8 mouse cellular contexts compared by ENCODE assay signal in the genomic region with DNA sequence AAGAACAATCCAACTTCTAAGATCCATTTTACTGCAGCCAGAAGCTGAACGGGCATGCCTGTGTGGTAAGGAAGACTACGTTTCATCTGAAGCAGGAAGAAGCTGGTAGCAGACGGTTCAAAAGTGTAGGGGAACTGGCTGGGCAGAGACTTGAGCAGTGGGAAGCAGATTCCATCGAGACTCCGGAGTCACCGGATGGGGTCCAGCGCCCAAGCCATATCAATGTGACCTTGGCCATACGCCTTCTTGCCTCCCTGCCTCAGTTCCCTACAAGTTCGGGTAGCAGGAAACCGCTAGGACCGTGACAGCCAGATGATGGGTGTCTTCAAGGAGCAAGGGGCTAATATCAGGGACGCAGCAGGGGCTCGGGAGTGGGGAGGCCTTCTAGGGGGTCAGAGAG. TPM values are rescaled to one million over a fixed set of nuclear protein-coding genes. Genes with fewer than 3 reads are reported as not detected.
DNase-seq lines count a peak whose midpoint lies in the region; ATAC-seq lines count a peak whose summit lies in the region.

No protein-coding gene starts in this region.

- intact Hi-C loops in gastrocnemius, postnatal 14 days (cut with DNase I; ENCODE audit: low total_unique reads) = no loop called here

- peak overlapping the region; percentile 90 for H3K27ac ChIP-seq in hindbrain, embryonic 13.5 days
- H3K27ac ChIP-seq in midbrain, embryonic 13.5 days = peak overlapping the region; percentile 86

- peak overlapping the region; percentile 91 for H3K4me2 ChIP-seq in hindbrain, embryonic 13.5 days
- peak overlapping the region; percentile 79 for H3K4me2 ChIP-seq in midbrain, embryonic 13.5 days (replicated peaks)

- DNase-seq in CD4-positive, CD25-positive, alpha-beta regulatory T cell, adult 2 months (ENCODE audit: low read depth, low spot score) = peak; percentile 35
- peak; percentile 9 for DNase-seq in right cerebral cortex, postnatal 4 days
- no peak for DNase-seq in right cerebral cortex, postnatal 10 days (ENCODE audit: low spot score in 2 of 2)
- DNase-seq in gastrocnemius, postnatal 14 days = no peak

- peak overlapping the region; percentile 88 for H3K9ac ChIP-seq in hindbrain, embryonic 13.5 days
- H3K9ac ChIP-seq in midbrain, embryonic 13.5 days (replicated peaks) = peak overlapping the region; percentile 73

- peaks cover 7% of the 10 kb centered on the region; the same call in 1 of the 2 replicates for H3K27me3 ChIP-seq in hindbrain, embryonic 13.5 days
- H3K27me3 ChIP-seq in midbrain, embryonic 13.5 days = 0 out of 2 replicates have a peak, but pooled peaks cover 10% of the 10 kb centered on the region

- H3K9me3 ChIP-seq in hindbrain, embryonic 13.5 days = no peaks in the 10 kb centered on the region
- no peaks in the 10 kb centered on the region for H3K9me3 ChIP-seq in midbrain, embryonic 13.5 days

- H3K36me3 ChIP-seq in hindbrain, embryonic 13.5 days = peaks cover 4% of the 10 kb centered on the region; the same call in 1 of the 2 replicates
- H3K36me3 ChIP-seq in midbrain, embryonic 13.5 days = no peaks in the 10 kb centered on the region

- H3K4me3 ChIP-seq in hindbrain, embryonic 13.5 days = peak overlapping the region; percentile 71
- peak overlapping the region; percentile 56 for H3K4me3 ChIP-seq in midbrain, embryonic 13.5 days (replicated peaks)

- WGBS in hindbrain, embryonic 13.5 days = 5% methylated on average over 13 of the region's 13 CpGs
- WGBS in midbrain, embryonic 13.5 days = 4% methylated on average over 13 of the region's 13 CpGs

- no peak for ATAC-seq in CD4-positive, CD25-positive, alpha-beta regulatory T cell, adult 4 months
- ATAC-seq in hindbrain, embryonic 13.5 days (ENCODE audit: low FRiP score) = no peak; the same call in none of the 2 replicates
- ATAC-seq in midbrain, embryonic 13.5 days = 0 out of 2 replicates have a peak, but pooled peaks have one; percentile 1
- no peak for ATAC-seq in megakaryocyte progenitor cell, adult 5-6 weeks (replicated peaks; ENCODE audit: poor library complexity)

- H3K4me1 ChIP-seq in hindbrain, embryonic 13.5 days (replicated peaks) = peaks cover 34% of the 10 kb centered on the region
- H3K4me1 ChIP-seq in midbrain, embryonic 13.5 days (replicated peaks) = peaks cover 32% of the 10 kb centered on the region

RNA-seq across cellular contexts. Expression of gene Naa40, which starts 0.7 kb away (rescaled TPM):
- 10 to 100 TPM; 21.9 to 26.8 TPM for polyA plus RNA-seq in CD4-positive, CD25-positive, alpha-beta regulatory T cell, adult 4 months (2017; shearing (Covaris generic))
- 65.3 and 66.6 TPM in 2 replicates for polyA plus RNA-seq in hindbrain, embryonic 13.5 days (2015; fragmentation: Nextera tagmentation; extraction: Ambion mirVana)
- 73.7 and 74.6 TPM in 2 replicates for polyA plus RNA-seq in midbrain, embryonic 13.5 days (2015; fragmentation: Nextera tagmentation; extraction: Ambion mirVana)
- 49.8 and 57.5 TPM in 2 replicates for total RNA-seq in megakaryocyte progenitor cell, adult 5-6 weeks (2015)
- total RNA-seq in megakaryocyte progenitor cell, adult 5-6 weeks (2017) = 47.1 and 51.8 TPM in 2 replicates
- 10 to 100 TPM in 1 of 2 experiments, 1 to 10 TPM in 1; 9.1 to 11.7 TPM for total RNA-seq in gastrocnemius, postnatal 14 days (2021)

RNA-seq across cellular contexts. Expression of gene Cox8a, which starts 22.9 kb away (rescaled TPM):
- polyA plus RNA-seq in CD4-positive, CD25-positive, alpha-beta regulatory T cell, adult 4 months (2017; shearing (Covaris generic)) = 100 to 1,000 TPM; 223 to 296 TPM
- 881 and 924 TPM in 2 replicates for polyA plus RNA-seq in hindbrain, embryonic 13.5 days (2015; fragmentation: Nextera tagmentation; extraction: Ambion mirVana)
- 750 and 771 TPM in 2 replicates for polyA plus RNA-seq in midbrain, embryonic 13.5 days (2015; fragmentation: Nextera tagmentation; extraction: Ambion mirVana)
- total RNA-seq in megakaryocyte progenitor cell, adult 5-6 weeks (2015) = 599 and 622 TPM in 2 replicates
- total RNA-seq in megakaryocyte progenitor cell, adult 5-6 weeks (2017) = 549 and 714 TPM in 2 replicates
- 100 to 1,000 TPM; 167 TPM for total RNA-seq in gastrocnemius, postnatal 14 days (2021)

RNA-seq across cellular contexts. Expression of gene Rcor2, which starts 26.8 kb away (rescaled TPM):
- under 1 TPM in 1 of 2 experiments, not detected in 1; 0.42 TPM for polyA plus RNA-seq in CD4-positive, CD25-positive, alpha-beta regulatory T cell, adult 4 months (2017; shearing (Covaris generic))
- polyA plus RNA-seq in hindbrain, embryonic 13.5 days (2015; fragmentation: Nextera tagmentation; extraction: Ambion mirVana) = 30.2 and 32.0 TPM in 2 replicates
- polyA plus RNA-seq in midbrain, embryonic 13.5 days (2015; fragmentation: Nextera tagmentation; extraction: Ambion mirVana) = 41.1 and 52.8 TPM in 2 replicates
- total RNA-seq in megakaryocyte progenitor cell, adult 5-6 weeks (2015) = 0.99 and 1.2 TPM in 2 replicates
- total RNA-seq in megakaryocyte progenitor cell, adult 5-6 weeks (2017) = 1.2 and 2.7 TPM in 2 replicates
- 1 to 10 TPM; 2.1 to 8.8 TPM for total RNA-seq in gastrocnemius, postnatal 14 days (2021)

RNA-seq across cellular contexts. Expression of gene Otub1, which starts 34.2 kb away (rescaled TPM):
- polyA plus RNA-seq in CD4-positive, CD25-positive, alpha-beta regulatory T cell, adult 4 months (2017; shearing (Covaris generic)) = 100 to 1,000 TPM; 157 to 198 TPM
- polyA plus RNA-seq in hindbrain, embryonic 13.5 days (2015; fragmentation: Nextera tagmentation; extraction: Ambion mirVana) = 233 and 250 TPM in 2 replicates
- polyA plus RNA-seq in midbrain, embryonic 13.5 days (2015; fragmentation: Nextera tagmentation; extraction: Ambion mirVana) = 247 and 260 TPM in 2 replicates
- 33.1 and 34.0 TPM in 2 replicates for total RNA-seq in megakaryocyte progenitor cell, adult 5-6 weeks (2015)
- total RNA-seq in megakaryocyte progenitor cell, adult 5-6 weeks (2017) = 60.8 and 69.5 TPM in 2 replicates
- total RNA-seq in gastrocnemius, postnatal 14 days (2021) = 10 to 100 TPM; 52.6 to 62.6 TPM

Comparison
In these comparisons a context has a peak if more than half of its experiments do, and no peak if none do; other contexts are left out.
1. DNase-seq: peak in CD4-positive, CD25-positive, alpha-beta regulatory T cell, adult 2 months (single experiment) and right cerebral cortex, postnatal 4 days (single experiment); none in right cerebral cortex, postnatal 10 days (0 of 2) and gastrocnemius, postnatal 14 days (single experiment).
2. RNA of gene Rcor2, which starts 26.8 kb away (polyA plus RNA-seq): 41.1 to 52.8 TPM in midbrain, embryonic 13.5 days and 30.2 to 32.0 TPM in hindbrain, embryonic 13.5 days; 0.42 TPM in CD4-positive, CD25-positive, alpha-beta regulatory T cell, adult 4 months; every median in the first group is over 10 times any median in the second.